Mouse (Mus musculus) gonadal fat pad, adult 2 months (tissue): Measurements from ENCODE around the gene Chgb. TPM values are rescaled to one million over a fixed set of nuclear protein-coding genes. Genes with fewer than 3 reads are reported as not detected.

Source experiments
- polyA plus RNA-seq: library from polyadenylated mRNA; depleted of rRNA; stranded (reverse); fragments of >200 nt; gene quantifications from 2 replicates; pipeline ENCODE4 v1.2.3, GENCODE M21; 2012; rRNA removed

The Chgb gene
- polyA plus RNA-seq, 1 experiment: not detected

Other genes starting within 250 kb of the Chgb start
- 6.9 and 9.4 TPM in 2 replicates for gene Gpcpd1, start 193.5 kb upstream of the Chgb start, polyA plus RNA-seq
- 10.2 and 13.7 TPM in 2 replicates for gene Shld1, start 94.3 kb upstream of the Chgb start, polyA plus RNA-seq
- 5.6 and 6.7 TPM in 2 replicates for gene Trmt6, start 34.8 kb downstream of the Chgb start, polyA plus RNA-seq
- 1.7 and 2.3 TPM in 2 replicates for gene Mcm8, start 34.9 kb downstream of the Chgb start, polyA plus RNA-seq
- 25.3 and 37.3 TPM in 2 replicates for gene Crls1, start 65.4 kb downstream of the Chgb start, polyA plus RNA-seq
- 13.3 and 14.0 TPM in 2 replicates for gene Lrrn4, start 99.6 kb downstream of the Chgb start, polyA plus RNA-seq
- gene Fermt1, start 164.6 kb downstream of the Chgb start, polyA plus RNA-seq: 3.1 and 5.4 TPM in 2 replicates